Mouse (Mus musculus) mesoderm, embryonic 11.5 days (tissue): Measurements from ENCODE around the gene Pou2f1.
A peak's percentile ranks its signal among the peaks of the same experiment; 100 is the strongest.
"Not testable (repeated sequence)": the region's sequence is repeated elsewhere in the genome, so short reads cannot be mapped to it uniquely, and the experiment has no call there.

Source experiments
- DNase-seq: peaks from one replicate; pipeline ENCODE4 v3.0.0-alpha.2; 2012; ENCODE audit warnings: low read depth, low spot score

The Pou2f1 gene

GRCm38 (mm10) chr1:166003181-166004022 lies 924 bp upstream of the Pou2f1 start:
- DNase-seq = peak; percentile 88

- no peak for DNase-seq
Measured at GRCm38 (mm10) chr1:166001904-166002489, 481 bp downstream of the Pou2f1 start.

DNA sequence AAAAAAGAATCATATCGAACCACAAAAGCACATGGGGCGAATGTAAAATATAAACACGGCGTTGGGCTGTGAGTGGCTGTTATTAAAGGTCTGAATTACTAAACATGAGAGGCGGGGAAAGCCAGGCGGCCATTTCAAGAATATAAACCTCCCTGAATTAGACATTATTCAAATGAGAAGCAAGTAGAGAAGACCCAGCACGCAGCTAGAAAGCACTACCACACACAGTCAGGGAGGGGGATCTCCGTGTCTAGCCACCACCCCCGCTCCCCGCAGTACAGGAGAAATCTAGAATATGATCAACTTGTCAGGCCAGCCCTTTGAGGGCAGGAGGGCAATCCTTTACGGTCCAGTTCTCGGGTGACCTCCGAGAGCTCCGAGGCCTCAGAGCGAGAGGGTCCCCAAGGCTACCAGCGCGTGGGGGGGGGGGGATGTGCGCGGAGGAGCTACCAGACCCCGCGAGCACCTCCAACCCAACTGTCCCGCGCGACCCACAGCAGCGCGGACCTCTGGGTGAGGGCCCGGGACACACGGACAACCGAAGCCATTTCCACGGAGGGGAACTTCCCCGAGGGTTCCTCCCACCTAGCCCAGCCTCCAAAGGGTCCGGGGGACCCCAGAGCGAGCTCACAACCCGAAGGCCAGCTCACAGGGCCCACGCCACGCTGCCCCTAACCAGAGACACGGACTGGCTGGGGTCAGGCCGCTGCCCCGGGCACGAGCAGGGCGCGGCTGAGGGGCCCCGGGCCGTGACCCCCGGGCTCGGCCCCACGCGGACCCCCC lies 1.2 kb downstream of the Pou2f1 start:
- DNase-seq = peak; percentile 28

DNA sequence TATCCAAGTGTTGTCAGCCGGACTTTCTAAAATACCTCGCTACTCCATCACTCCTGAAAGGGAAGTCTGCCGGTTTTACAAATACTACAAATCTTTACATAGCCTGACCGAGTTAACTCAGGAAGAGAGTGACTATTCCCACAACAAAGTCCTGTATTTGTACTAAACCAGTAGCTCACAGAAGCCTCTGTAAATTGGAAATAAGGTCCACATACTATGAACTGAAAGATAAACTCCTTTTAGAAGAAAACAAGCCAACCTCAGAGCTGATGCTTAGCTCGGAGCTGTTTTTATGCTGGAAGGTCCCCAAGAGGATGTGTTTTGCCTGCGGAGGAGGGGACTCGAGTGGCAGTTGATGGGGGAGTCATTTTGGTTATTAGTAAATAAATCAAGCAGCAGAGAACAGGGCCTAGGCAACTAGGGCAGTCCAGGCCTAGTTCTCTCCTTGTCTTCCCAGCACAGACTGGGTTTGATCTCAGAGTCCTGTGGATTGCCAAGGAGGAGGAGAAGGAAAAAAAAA lies 1.8 kb downstream of the Pou2f1 start:
- DNase-seq = peak; percentile 29

- peak; percentile 31 for DNase-seq
Measured at GRCm38 (mm10) chr1:165999709-166000108, 2.8 kb downstream of the Pou2f1 start.

DNA sequence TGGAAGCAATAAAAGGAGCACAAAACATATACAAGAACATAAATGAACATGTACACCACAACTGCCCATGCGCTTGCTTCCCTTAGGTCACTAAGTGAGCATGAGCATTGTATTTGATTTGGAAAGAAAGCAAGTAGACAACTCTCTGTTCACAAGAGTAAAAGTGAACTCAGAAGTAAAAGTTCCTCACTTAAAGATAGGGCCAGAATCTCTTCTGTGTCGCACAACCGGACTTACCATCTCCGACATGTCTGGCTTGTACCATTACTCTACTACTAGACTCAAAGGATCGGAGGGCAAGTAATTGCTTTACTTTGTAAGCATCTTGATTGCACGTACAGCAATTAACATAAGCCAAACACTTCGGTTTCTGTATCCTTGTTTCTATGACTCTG lies 6.8 kb downstream of the Pou2f1 start:
- no peak for DNase-seq

- DNase-seq = not testable (repeated sequence)
Measured at GRCm38 (mm10) chr1:165995011-165995660, 7.3 kb downstream of the Pou2f1 start.

GRCm38 (mm10) chr1:165994279-165994678 lies 8.2 kb downstream of the Pou2f1 start:
- DNase-seq = no peak

DNA sequence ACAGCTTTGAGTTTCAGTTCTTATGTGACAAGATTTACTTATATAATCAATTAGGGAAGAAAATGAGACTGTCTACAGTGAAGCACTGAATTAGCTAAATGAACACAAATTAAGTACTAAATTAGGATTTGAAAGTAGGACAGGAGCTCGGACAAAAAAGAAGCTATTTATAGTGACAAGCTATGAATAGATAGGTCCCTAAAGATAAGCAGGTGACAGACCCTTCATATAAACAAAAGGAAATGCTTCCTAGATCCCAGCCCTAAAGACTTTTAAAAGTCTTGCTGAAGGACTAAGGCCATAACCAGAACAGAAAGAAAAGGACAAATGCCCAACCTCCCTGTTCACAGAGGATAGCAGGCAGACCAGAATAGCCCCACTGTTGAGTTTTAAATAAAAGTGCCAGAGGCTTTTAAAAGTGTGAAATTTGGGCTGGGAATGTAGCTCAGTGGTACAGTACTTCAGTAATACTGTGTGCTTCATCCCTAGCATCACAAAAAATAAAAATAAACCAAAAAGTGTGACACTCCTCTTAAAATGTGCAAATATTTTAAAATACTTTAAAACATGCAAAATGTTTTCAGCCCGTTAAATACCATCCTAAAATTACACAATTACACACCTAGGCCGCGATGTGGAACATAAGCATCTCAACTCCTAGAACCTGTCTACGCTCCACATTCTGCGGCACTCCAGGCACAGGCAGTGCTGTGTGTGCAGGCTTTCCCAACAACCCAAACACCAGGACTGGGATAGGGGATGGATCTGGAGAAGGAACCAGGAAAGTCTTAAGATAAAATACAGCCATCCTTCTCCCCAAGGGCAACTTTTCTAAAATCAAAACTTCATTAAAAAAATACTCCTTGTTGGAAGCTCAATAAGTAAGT lies 9.0 kb downstream of the Pou2f1 start:
- no peak for DNase-seq

DNA sequence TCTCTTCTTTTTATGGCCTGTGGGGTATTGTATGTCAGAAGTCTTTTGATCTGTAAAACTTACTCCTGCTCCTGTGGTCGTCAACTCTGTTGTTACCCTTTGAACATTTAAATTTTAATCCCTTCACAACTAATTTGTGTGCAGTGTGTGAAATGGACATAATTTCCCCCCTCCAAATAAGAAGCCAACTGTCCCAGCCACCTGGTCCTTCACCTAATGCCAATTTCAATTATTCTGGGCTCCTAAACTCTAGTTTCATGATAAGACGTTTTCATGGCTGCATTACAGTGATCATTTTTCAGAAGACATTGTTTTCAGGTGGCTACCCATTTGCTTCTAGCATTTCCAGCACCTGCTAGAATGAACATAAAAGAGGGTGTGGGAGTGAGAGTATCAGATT lies 13.9 kb downstream of the Pou2f1 start:
- no peak for DNase-seq

DNA sequence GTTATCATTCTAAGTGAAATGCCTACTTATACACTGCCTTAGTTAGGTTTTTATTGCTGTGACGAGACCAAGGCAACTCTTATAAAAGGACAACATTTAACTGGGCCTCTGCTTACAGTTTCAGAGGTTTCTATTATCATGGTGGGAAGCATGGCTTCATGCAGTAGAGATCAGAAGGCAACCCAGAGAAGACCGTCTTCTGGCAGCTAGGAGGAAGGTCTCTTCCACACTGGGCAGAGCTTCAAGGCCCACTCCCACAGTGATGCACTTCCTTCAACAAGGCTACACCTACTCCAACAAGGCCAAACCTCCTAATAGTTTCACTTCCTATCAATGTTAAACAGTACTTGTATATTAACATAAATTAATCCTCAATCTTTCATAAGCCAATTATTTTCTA lies 14.4 kb downstream of the Pou2f1 start:
- DNase-seq = no peak

- DNase-seq = no peak
Measured at GRCm38 (mm10) chr1:165985743-165986360, 16.6 kb downstream of the Pou2f1 start.

GRCm38 (mm10) chr1:165985186-165985585 lies 17.3 kb downstream of the Pou2f1 start:
- no peak for DNase-seq

GRCm38 (mm10) chr1:165976672-165977448 lies 25.6 kb downstream of the Pou2f1 start:
- DNase-seq = no peak

DNA sequence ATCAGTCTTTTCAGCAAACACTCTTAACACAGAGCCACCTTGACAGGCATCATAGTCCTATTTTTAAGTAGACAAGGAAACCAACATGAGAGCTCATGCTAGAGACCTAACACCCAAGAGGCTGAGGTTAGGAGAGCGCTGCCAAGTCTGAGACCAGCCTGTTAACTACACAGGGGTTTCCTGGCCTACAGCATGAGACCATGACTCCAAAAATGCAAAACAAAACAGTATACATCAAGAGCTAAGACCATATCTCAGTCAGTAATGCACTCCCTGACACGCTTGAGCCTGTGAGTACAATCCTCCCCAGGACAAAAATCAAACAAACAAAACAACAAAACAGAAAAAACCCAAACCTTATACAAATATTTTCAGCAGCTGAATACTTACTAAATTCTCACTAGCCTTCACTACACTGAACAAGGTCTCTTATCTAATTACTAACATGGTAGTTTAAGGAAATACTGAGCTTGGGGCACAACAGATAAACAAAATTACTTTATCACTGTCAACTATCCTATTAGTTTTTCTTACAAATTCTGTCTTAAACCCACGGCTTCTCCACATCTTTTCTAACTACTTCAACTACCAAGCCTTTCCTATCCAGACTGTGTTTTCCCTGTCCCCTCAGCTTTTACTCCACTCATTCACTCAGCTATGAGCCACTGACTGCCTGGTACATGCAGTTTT lies 33.3 kb downstream of the Pou2f1 start:
- no peak for DNase-seq

GRCm38 (mm10) chr1:165967027-165967654 lies 35.3 kb downstream of the Pou2f1 start:
- peak; percentile 24 for DNase-seq

DNA sequence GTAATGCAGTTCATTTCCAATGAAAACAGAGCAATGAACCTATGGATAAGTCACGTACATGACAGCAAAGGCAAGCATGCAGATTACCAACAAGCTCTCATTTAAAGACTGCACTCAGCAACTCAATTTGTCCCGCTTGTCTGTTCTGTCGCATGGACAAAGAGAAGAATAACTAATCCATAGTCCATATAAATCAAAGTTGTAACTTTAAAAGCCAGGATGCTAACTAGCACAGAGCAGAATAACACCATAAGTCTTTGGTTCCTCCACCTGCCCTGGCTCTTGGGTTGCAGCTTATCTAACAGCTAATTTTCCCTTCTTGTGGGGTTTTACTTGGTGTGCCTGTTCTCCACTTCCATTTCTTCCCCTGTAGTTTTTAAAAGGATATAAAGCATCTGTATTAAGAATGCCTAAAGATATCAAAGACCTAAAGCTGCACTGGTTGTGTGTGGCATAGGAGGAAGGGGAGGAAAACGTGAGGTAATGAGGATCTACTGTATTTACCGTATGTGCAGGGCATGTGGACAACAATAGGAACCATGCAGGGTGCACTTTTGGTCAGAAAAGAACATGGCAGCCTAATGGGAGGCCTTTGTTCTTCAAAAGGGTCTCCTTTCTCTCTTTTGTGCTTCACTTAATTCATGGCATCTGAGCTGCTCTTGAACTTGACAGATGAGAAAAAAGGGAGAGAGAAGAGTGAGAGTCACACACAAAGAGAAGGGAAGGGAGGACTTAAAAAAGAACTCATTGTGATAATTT lies 36.1 kb downstream of the Pou2f1 start:
- peak; percentile 71 for DNase-seq
